Mouse (Mus musculus): Measurements from ENCODE around the gene Cyp27a1. TPM values are rescaled to one million over a fixed set of nuclear protein-coding genes. Genes with fewer than 3 reads are reported as not detected.
A peak's percentile ranks its signal among the peaks of the same experiment; 100 is the strongest.

Gene Cyp27a1
- polyA plus RNA-seq, 1 experiment from 2014 or later, result 56.9 TPM

GRCm38 (mm10) chr1:74705016-74705415, 8.4 kb upstream of the Cyp27a1 start:
- no peak overlapping the region for H3K27ac ChIP-seq
- H3K36me3 ChIP-seq (ENCODE audit: inconsistent target), result no peaks in the 10 kb centered on the region
- no peaks in the 10 kb centered on the region for H3K79me2 ChIP-seq (ENCODE audit: inconsistent target)
- no peak overlapping the region for H3K4me3 ChIP-seq (ENCODE audit: inconsistent target)
- 93% methylated on average over 5 of the region's 5 CpGs for WGBS (ENCODE audit: missing documents)

- H3K27ac ChIP-seq, result no peak overlapping the region
- 84% methylated on average over 6 of the region's 6 CpGs for WGBS (ENCODE audit: missing documents)
- no peak overlapping the region for H3K4me3 ChIP-seq (ENCODE audit: inconsistent target)
- H3K36me3 ChIP-seq (ENCODE audit: inconsistent target), result no peaks in the 10 kb centered on the region
- H3K79me2 ChIP-seq (ENCODE audit: inconsistent target), result peaks cover 10% of the 10 kb centered on the region; the same call in 1 of the 2 replicates
Observed at GRCm38 (mm10) chr1:74709566-74709965, 3.8 kb upstream of the Cyp27a1 start.

- WGBS (ENCODE audit: missing documents), result 26% methylated on average over 4 of the region's 4 CpGs
- peak overlapping the region; percentile 47; the same call in 1 of the 2 replicates for H3K4me3 ChIP-seq (ENCODE audit: inconsistent target)
- no peaks in the 10 kb centered on the region for H3K36me3 ChIP-seq (ENCODE audit: inconsistent target)
- peak overlapping the region; percentile 83 for H3K27ac ChIP-seq
- H3K79me2 ChIP-seq (ENCODE audit: inconsistent target), result peaks cover 31% of the 10 kb centered on the region; the same call in 1 of the 2 replicates
Observed at GRCm38 (mm10) chr1:74712046-74712445, 1.3 kb upstream of the Cyp27a1 start.

- WGBS (ENCODE audit: missing documents), result 13% methylated on average over 5 of the region's 5 CpGs
- Histone ChIP-seq H3K36me3 (ENCODE audit: inconsistent target) (no peaks in the 10 kb centered on the region), H3K27ac (peak overlapping the region; percentile 83), H3K79me2 (ENCODE audit: inconsistent target) (peaks cover 37% of the 10 kb centered on the region; the same call in 1 of the 2 replicates), H3K4me3 (ENCODE audit: inconsistent target) (peak overlapping the region; percentile 47)
Observed at GRCm38 (mm10) chr1:74712461-74713098, 794 bp upstream of the Cyp27a1 start.

- WGBS (ENCODE audit: missing documents), result 35% methylated on average over 12 of the region's 12 CpGs
- Histone ChIP-seq H3K79me2 (ENCODE audit: inconsistent target) (peaks cover 52% of the 10 kb centered on the region; the same call in 1 of the 2 replicates), H3K27ac (peak overlapping the region; percentile 83), H3K4me3 (ENCODE audit: inconsistent target) (peak overlapping the region; percentile 47), H3K36me3 (ENCODE audit: inconsistent target) (peaks cover 4% of the 10 kb centered on the region; the same call in 1 of the 2 replicates)
Observed at GRCm38 (mm10) chr1:74713859-74714730, 721 bp downstream of the Cyp27a1 start.

GRCm38 (mm10) chr1:74714967-74715366, 1.6 kb downstream of the Cyp27a1 start:
- H3K36me3 ChIP-seq (ENCODE audit: inconsistent target), result peaks cover 7% of the 10 kb centered on the region; the same call in 1 of the 2 replicates
- H3K79me2 ChIP-seq (ENCODE audit: inconsistent target), result peaks cover 56% of the 10 kb centered on the region; the same call in 1 of the 2 replicates
- H3K4me3 ChIP-seq (ENCODE audit: inconsistent target), result no peak overlapping the region; the same call in 1 of the 2 replicates
- WGBS (ENCODE audit: missing documents), result 37% methylated on average over 2 of the region's 2 CpGs
- H3K27ac ChIP-seq, result no peak overlapping the region

- peak overlapping the region; percentile 7; the same call in 1 of the 2 replicates for H3K27ac ChIP-seq
- H3K36me3 ChIP-seq (ENCODE audit: inconsistent target), result peaks cover 7% of the 10 kb centered on the region; the same call in 1 of the 2 replicates
- no peak overlapping the region for H3K4me3 ChIP-seq (ENCODE audit: inconsistent target)
- peaks cover 56% of the 10 kb centered on the region; the same call in 1 of the 2 replicates for H3K79me2 ChIP-seq (ENCODE audit: inconsistent target)
- WGBS (ENCODE audit: missing documents), result 12% methylated on average over 5 of the region's 5 CpGs
Observed at GRCm38 (mm10) chr1:74715468-74715867, 2.1 kb downstream of the Cyp27a1 start.

- Histone ChIP-seq H3K36me3 (ENCODE audit: inconsistent target) (peaks cover 7% of the 10 kb centered on the region; the same call in 1 of the 2 replicates), H3K79me2 (ENCODE audit: inconsistent target) (peaks cover 57% of the 10 kb centered on the region; the same call in 1 of the 2 replicates), H3K27ac (peak overlapping the region; percentile 7; the same call in 1 of the 2 replicates), H3K4me3 (ENCODE audit: inconsistent target) (no peak overlapping the region)
- 85% methylated on average over 6 of the region's 6 CpGs for WGBS (ENCODE audit: missing documents)
Observed at GRCm38 (mm10) chr1:74715886-74716285, 2.5 kb downstream of the Cyp27a1 start.

- Histone ChIP-seq H3K79me2 (ENCODE audit: inconsistent target) (peaks cover 78% of the 10 kb centered on the region; the same call in 1 of the 2 replicates), H3K4me3 (ENCODE audit: inconsistent target) (no peak overlapping the region), H3K36me3 (ENCODE audit: inconsistent target) (peaks cover 24% of the 10 kb centered on the region), H3K27ac (no peak overlapping the region)
- 87% methylated on average over 8 of the region's 8 CpGs for WGBS (ENCODE audit: missing documents)
Observed at GRCm38 (mm10) chr1:74718113-74718512, 4.7 kb downstream of the Cyp27a1 start.

GRCm38 (mm10) chr1:74719281-74719680, 5.9 kb downstream of the Cyp27a1 start:
- WGBS (ENCODE audit: missing documents), result 95% methylated on average over 3 of the region's 3 CpGs

GRCm38 (mm10) chr1:74721657-74722056, 8.3 kb downstream of the Cyp27a1 start:
- Histone ChIP-seq H3K36me3 (ENCODE audit: inconsistent target) (peaks cover 29% of the 10 kb centered on the region), H3K4me3 (ENCODE audit: inconsistent target) (no peak overlapping the region), H3K79me2 (ENCODE audit: inconsistent target) (peaks cover 49% of the 10 kb centered on the region; the same call in 1 of the 2 replicates), H3K27ac (no peak overlapping the region)
- 96% methylated on average over 6 of the region's 6 CpGs for WGBS (ENCODE audit: missing documents)

More at GRCm38 (mm10) chr1:74719281-74719680, 5.9 kb downstream of the Cyp27a1 start:
- Histone ChIP-seq H3K79me2 (ENCODE audit: inconsistent target) (peaks cover 72% of the 10 kb centered on the region; the same call in 1 of the 2 replicates), H3K27ac (no peak overlapping the region), H3K4me3 (ENCODE audit: inconsistent target) (no peak overlapping the region), H3K36me3 (ENCODE audit: inconsistent target) (peaks cover 29% of the 10 kb centered on the region)

- 95% methylated on average over 2 of the region's 2 CpGs for WGBS (ENCODE audit: missing documents)
- no peak overlapping the region for H3K4me3 ChIP-seq (ENCODE audit: inconsistent target)
- H3K27ac ChIP-seq, result no peak overlapping the region
- peaks cover 40% of the 10 kb centered on the region; the same call in 1 of the 2 replicates for H3K79me2 ChIP-seq (ENCODE audit: inconsistent target)
- H3K36me3 ChIP-seq (ENCODE audit: inconsistent target), result peaks cover 28% of the 10 kb centered on the region
Observed at GRCm38 (mm10) chr1:74723748-74724147, 10.4 kb downstream of the Cyp27a1 start.

GRCm38 (mm10) chr1:74726114-74726513, 12.7 kb downstream of the Cyp27a1 start:
- H3K79me2 ChIP-seq (ENCODE audit: inconsistent target), result peaks cover 39% of the 10 kb centered on the region; the same call in 1 of the 2 replicates
- H3K36me3 ChIP-seq (ENCODE audit: inconsistent target), result peaks cover 21% of the 10 kb centered on the region
- H3K27ac ChIP-seq, result no peak overlapping the region
- no peak overlapping the region for H3K4me3 ChIP-seq (ENCODE audit: inconsistent target)
- 91% methylated on average over 5 of the region's 5 CpGs for WGBS (ENCODE audit: missing documents)

GRCm38 (mm10) chr1:74726674-74727073, 13.3 kb downstream of the Cyp27a1 start:
- Histone ChIP-seq H3K27ac (no peak overlapping the region), H3K79me2 (ENCODE audit: inconsistent target) (peaks cover 34% of the 10 kb centered on the region; the same call in 1 of the 2 replicates), H3K4me3 (ENCODE audit: inconsistent target) (no peak overlapping the region), H3K36me3 (ENCODE audit: inconsistent target) (peaks cover 19% of the 10 kb centered on the region)
- WGBS (ENCODE audit: missing documents), result 84% methylated on average over 5 of the region's 5 CpGs
